Mouse (Mus musculus) CD4-positive, CD25-positive, alpha-beta regulatory T cell, adult 2 months (primary cell): ENCODE measurements around the gene Myo9a.

Experiments
- DNase-seq: peaks from one replicate; pipeline ENCODE4 v3.0.0-alpha.2; 2012; ENCODE audit warnings: low read depth, low spot score

The Myo9a gene

GRCm38 (mm10) chr9:59750267-59751065 lies at the start of gene Myo9a, which contains the start of gene Senp8:
Gene Myo9a (plus strand): TSS chr9:59750896.
Gene Senp8 (minus strand): TSS chr9:59750710.
- peak; percentile 99 for DNase-seq

- DNase-seq, result no peak
Measured at GRCm38 (mm10) chr9:59701094-59701493, 49.6 kb upstream of the Myo9a start.

GRCm38 (mm10) chr9:59703099-59703498 lies 47.6 kb upstream of the Myo9a start:
- DNase-seq, result no peak

- DNase-seq, result peak; percentile 12
Measured at GRCm38 (mm10) chr9:59706850-59707825, 43.6 kb upstream of the Myo9a start.

- DNase-seq, result no peak
Measured at GRCm38 (mm10) chr9:59709225-59709624, 41.5 kb upstream of the Myo9a start.

- DNase-seq, result no peak
Measured at GRCm38 (mm10) chr9:59716275-59716898, 34.3 kb upstream of the Myo9a start.

- no peak for DNase-seq
Measured at GRCm38 (mm10) chr9:59718237-59718636, 32.5 kb upstream of the Myo9a start.

- no peak for DNase-seq
Measured at GRCm38 (mm10) chr9:59721144-59721543, 29.6 kb upstream of the Myo9a start.

GRCm38 (mm10) chr9:59723096-59723657 lies 27.5 kb upstream of the Myo9a start:
- DNase-seq, result peak; percentile 86

GRCm38 (mm10) chr9:59723791-59724442 lies 26.8 kb upstream of the Myo9a start:
- DNase-seq, result no peak

GRCm38 (mm10) chr9:59725515-59725914 lies 25.2 kb upstream of the Myo9a start:
- DNase-seq, result no peak

GRCm38 (mm10) chr9:59727569-59728286 lies 23.0 kb upstream of the Myo9a start:
- DNase-seq, result no peak

GRCm38 (mm10) chr9:59731136-59731535 lies 19.6 kb upstream of the Myo9a start:
- DNase-seq, result no peak

GRCm38 (mm10) chr9:59733075-59733474 lies 17.6 kb upstream of the Myo9a start:
- DNase-seq, result no peak

GRCm38 (mm10) chr9:59735394-59735793 lies 15.3 kb upstream of the Myo9a start:
- DNase-seq, result no peak

GRCm38 (mm10) chr9:59740593-59740992 lies 10.1 kb upstream of the Myo9a start:
- no peak for DNase-seq

GRCm38 (mm10) chr9:59743903-59744302 lies 6.8 kb upstream of the Myo9a start:
- no peak for DNase-seq

- DNase-seq, result no peak
Measured at GRCm38 (mm10) chr9:59748387-59748786, 2.3 kb upstream of the Myo9a start.

- DNase-seq, result no peak
Measured at GRCm38 (mm10) chr9:59748969-59749368, 1.7 kb upstream of the Myo9a start.

- DNase-seq, result peak; percentile 18
Measured at GRCm38 (mm10) chr9:59749581-59750265, 973 bp upstream of the Myo9a start.
